Mouse (Mus musculus): ENCODE data around the gene Mlph. TPM values are rescaled to one million over a fixed set of nuclear protein-coding genes. Genes with fewer than 3 reads are reported as not detected.
A peak's percentile ranks its signal among the peaks of the same experiment; 100 is the strongest.

Gene Mlph
- total and polyA plus RNA-seq, 3 experiments, result not detected

DNA sequence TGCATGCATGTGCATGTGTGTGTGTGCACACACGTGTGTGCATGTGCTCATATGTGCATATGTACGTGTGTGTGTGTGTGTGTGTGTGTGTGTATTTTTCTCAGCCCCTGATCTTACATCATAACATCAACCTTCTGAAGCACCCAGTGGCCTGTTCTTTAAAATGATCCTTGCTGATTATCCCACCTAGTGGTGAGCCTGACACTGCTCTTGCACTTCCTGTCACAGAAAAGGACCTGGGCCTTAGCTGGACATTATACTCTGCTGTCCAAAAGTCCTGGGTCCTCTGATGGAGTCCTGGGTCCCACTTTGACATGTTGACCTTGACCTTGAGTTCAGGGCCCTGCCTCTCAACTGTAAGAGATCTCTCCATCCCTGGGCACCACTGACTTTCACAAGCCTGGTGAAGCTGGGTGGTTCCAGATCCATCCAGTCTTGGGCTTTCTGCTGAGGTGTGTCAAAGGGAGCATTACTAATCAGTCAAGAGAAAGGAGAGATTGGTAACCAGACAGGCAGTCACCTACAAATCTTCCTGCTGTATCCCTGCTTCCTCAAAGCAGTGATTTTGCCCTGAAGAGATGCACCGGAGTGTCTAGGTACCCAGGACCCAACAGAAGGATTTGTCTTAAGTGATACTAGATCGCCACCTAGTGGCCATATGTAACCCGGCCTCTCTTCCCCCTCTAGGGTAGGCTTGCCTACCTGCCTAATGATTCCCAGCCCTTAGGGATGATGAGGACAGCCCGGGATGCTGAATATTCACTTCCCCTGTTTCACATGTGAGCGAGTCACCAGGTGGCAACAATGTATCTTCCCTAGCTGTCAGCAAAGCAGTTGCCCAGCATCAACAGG is 41.6 kb downstream of the Mlph start:
- no peak overlapping the region for H3K9ac ChIP-seq (ENCODE audit: control insufficient read depth, low read depth, low read length, poor library complexity, severe bottlenecking)
- peak; percentile 31 for DNase-seq (ENCODE audit: low read depth, low spot score)
- H3K27ac ChIP-seq (ENCODE audit: control insufficient read depth, low read depth, low read length), result no peak overlapping the region
- no peaks in the 10 kb centered on the region for H3K27me3 ChIP-seq (ENCODE audit: control insufficient read depth in 1 of 2, insufficient read depth in 2 of 2, low read length in 2 of 2)
- H3K4me3 ChIP-seq (ENCODE audit: control insufficient read depth in 1 of 2, insufficient read depth in 1 of 2, low read depth in 2 of 2, low read length in 2 of 2), result no peak overlapping the region
- TF ChIP-seq USF1 (IDR thresholded peaks at IDR 0.05; ENCODE audit: low read depth, low read length) (no peak), MAZ (IDR thresholded peaks at IDR 0.05; ENCODE audit: low read depth, low read length) (no peak), E2F4 (IDR thresholded peaks at IDR 0.05; ENCODE audit: borderline replicate concordance, low read depth, low read length) (no peak), RAD21 (IDR thresholded peaks at IDR 0.05; ENCODE audit: low read depth, low read length) (peak; percentile 60), UBTF (IDR thresholded peaks at IDR 0.05; ENCODE audit: borderline replicate concordance, insufficient read depth, low read depth, low read length) (no peak), CTCF (IDR thresholded peaks at IDR 0.05 in 2 of 3, conservative IDR thresholded peaks at IDR 0.05 in 1 of 3; ENCODE audit: control insufficient read depth in 1 of 3, insufficient read depth in 1 of 3, low read depth in 2 of 3, low read length in 3 of 3, poor library complexity in 1 of 3, severe bottlenecking in 1 of 3) (peak; percentile 53 to 64 (median 64)), SMC3 (IDR thresholded peaks at IDR 0.05; ENCODE audit: low read depth, low read length) (peak; percentile 50), CHD2 (IDR thresholded peaks at IDR 0.05; ENCODE audit: low read length) (no peak)
- no peaks in the 10 kb centered on the region for H3K36me3 ChIP-seq (ENCODE audit: control insufficient read depth in 1 of 2, insufficient read depth in 2 of 2, low read length in 2 of 2)
- no peaks in the 10 kb centered on the region for H3K4me1 ChIP-seq (ENCODE audit: control insufficient read depth in 1 of 2, insufficient read depth in 2 of 2, low read length in 2 of 2)
- no peaks in the 10 kb centered on the region for H3K79me2 ChIP-seq (ENCODE audit: control insufficient read depth, insufficient read depth, low read length, poor library complexity)
- H3K9me3 ChIP-seq (replicated peaks; ENCODE audit: insufficient read depth, low read length), result no peaks in the 10 kb centered on the region

DNA sequence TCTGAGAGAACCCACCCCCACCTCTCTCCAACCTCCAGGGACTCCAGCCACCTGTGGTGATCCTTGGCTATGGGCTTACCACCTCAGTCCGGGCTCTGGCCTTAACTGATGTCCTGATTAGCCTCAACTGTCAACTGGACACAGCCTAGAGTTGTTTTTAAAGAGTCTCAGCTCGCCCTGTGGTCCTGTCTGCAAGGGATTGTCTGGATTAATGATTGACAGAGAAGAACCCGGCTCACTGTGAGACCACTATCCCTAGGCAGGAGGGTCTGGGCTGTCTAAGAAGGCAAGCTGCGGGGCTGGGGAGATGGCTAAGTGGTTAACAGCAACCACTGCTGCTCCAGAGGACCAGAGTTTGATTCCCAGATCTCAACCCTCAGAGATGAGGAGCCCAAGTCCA is 47.6 kb downstream of the Mlph start:
- Histone ChIP-seq H3K27me3 (ENCODE audit: control insufficient read depth in 1 of 2, insufficient read depth in 2 of 2, low read length in 2 of 2) (no peaks in the 10 kb centered on the region; a peak in 1 of 4 replicates), H3K9me3 (replicated peaks; ENCODE audit: insufficient read depth, low read length) (no peaks in the 10 kb centered on the region), H3K4me3 (ENCODE audit: control insufficient read depth in 1 of 2, insufficient read depth in 1 of 2, low read depth in 2 of 2, low read length in 2 of 2) (no peak overlapping the region), H3K9ac (ENCODE audit: control insufficient read depth, low read depth, low read length, poor library complexity, severe bottlenecking) (no peak overlapping the region), H3K36me3 (ENCODE audit: control insufficient read depth in 1 of 2, insufficient read depth in 2 of 2, low read length in 2 of 2) (no peaks in the 10 kb centered on the region), H3K79me2 (ENCODE audit: control insufficient read depth, insufficient read depth, low read length, poor library complexity) (no peaks in the 10 kb centered on the region), H3K27ac (ENCODE audit: control insufficient read depth, low read depth, low read length) (no peak overlapping the region), H3K4me1 (ENCODE audit: control insufficient read depth in 1 of 2, insufficient read depth in 2 of 2, low read length in 2 of 2) (no peaks in the 10 kb centered on the region)
- no peak for TF ChIP-seq UBTF (IDR thresholded peaks at IDR 0.05; ENCODE audit: borderline replicate concordance, insufficient read depth, low read depth, low read length)
- TF ChIP-seq KAT2A (conservative IDR thresholded peaks at IDR 0.05; ENCODE audit: low read depth, low read length), result no peak
- no peak for TF ChIP-seq TCF12 (IDR thresholded peaks at IDR 0.05; ENCODE audit: low read depth, low read length)
- TF ChIP-seq MAZ (IDR thresholded peaks at IDR 0.05; ENCODE audit: low read depth, low read length), result no peak
- no peak for TF ChIP-seq SIN3A (IDR thresholded peaks at IDR 0.05; ENCODE audit: low read length)
- no peak for TF ChIP-seq ZC3H11A (IDR thresholded peaks at IDR 0.05; ENCODE audit: low read depth, low read length)
- TF ChIP-seq SMC3 (IDR thresholded peaks at IDR 0.05; ENCODE audit: low read depth, low read length), result no peak
- TF ChIP-seq ETS1 (IDR thresholded peaks at IDR 0.05; ENCODE audit: low read depth, low read length), result no peak
- TF ChIP-seq TAL1 (IDR thresholded peaks at IDR 0.05; ENCODE audit: low read length), result no peak
- TF ChIP-seq ELF1 (IDR thresholded peaks at IDR 0.05; ENCODE audit: low read depth, low read length), result no peak
- no peak for TF ChIP-seq EP300 (IDR thresholded peaks at IDR 0.05; ENCODE audit: low read depth in 1 of 2, low read length in 2 of 2)
- TF ChIP-seq E2F4 (IDR thresholded peaks at IDR 0.05; ENCODE audit: borderline replicate concordance, low read depth, low read length), result no peak
- no peak for TF ChIP-seq MYB (IDR thresholded peaks at IDR 0.05; ENCODE audit: low read depth, low read length)
- no peak for TF ChIP-seq HCFC1 (IDR thresholded peaks at IDR 0.05; ENCODE audit: low read depth, low read length)
- no peak for TF ChIP-seq CHD2 (IDR thresholded peaks at IDR 0.05; ENCODE audit: low read length)
- no peak for TF ChIP-seq RCOR1 (IDR thresholded peaks at IDR 0.05; ENCODE audit: low read depth, low read length)
- TF ChIP-seq MYC (IDR thresholded peaks at IDR 0.05; ENCODE audit: low read depth, low read length), result no peak
- no peak for DNase-seq (ENCODE audit: low read depth, low spot score)

All from MEL (cell line).